Mouse (Mus musculus): Measurements from ENCODE around the gene Slc43a2.

Slc43a2 gene

GRCm38 (mm10) chr11:75531469-75532242 lies at the start of gene Slc43a2:
TSS of gene Slc43a2 (plus strand) at chr11:75531694.
- POLR2A ChIA-PET = interaction anchor here in 3 of 4 experiments (0.5 to 6.1 kb wide), 40 partner anchors 8 to 203 kb away, joined by 3 to 60 read pairs (median 5); partner anchors contain the start of genes Pitpna (in 3 of the 3), Rilp (in 3 of the 3), Tlcd2 (in 3 of the 3) and Prpf8 (in 2 of the 3)

GRCm38 (mm10) chr11:75486192-75486591 lies 45.3 kb upstream of the Slc43a2 start:
- ChIA-PET POLR2A (interaction anchor here (0.5 to 7.0 kb wide), 71 partner anchors 8 to 656 kb away, joined by 3 to 117 read pairs (median 5); partner anchors contain the start of genes Rilp (in 4 of the 4), Tlcd2 (in 4 of the 4), Scarf1 (in 3 of the 4) and Crk (in 2 of the 4)), CTCF (interaction anchor here in 3 of 4 experiments (0.7 to 3.6 kb wide), 9 partner anchors 17 to 316 kb away, joined by 3 to 30 read pairs (median 4); partner anchors contain the start of genes Rilp (in 3 of the 3), Tlcd2 (in 1 of the 3) and Wdr81 (in 1 of the 3))

More at GRCm38 (mm10) chr11:75531469-75532242, at the start of gene Slc43a2:
- CTCF ChIA-PET = interaction anchor here (0.5 to 3.7 kb wide), 24 partner anchors 10 to 739 kb away, joined by 3 to 49 read pairs (median 4); partner anchors contain the start of genes Rilp (in 4 of the 4) and Pitpna (in 1 of the 4)

- ChIA-PET POLR2A (interaction anchor here (0.5 to 7.0 kb wide), 76 partner anchors 9 to 656 kb away, joined by 3 to 117 read pairs (median 5); partner anchors contain the start of genes Rilp (in 4 of the 4), Tlcd2 (in 4 of the 4), Scarf1 (in 3 of the 4) and Crk (in 2 of the 4)), CTCF (interaction anchor here in 3 of 4 experiments (0.6 to 3.6 kb wide), 10 partner anchors 18 to 577 kb away, joined by 3 to 30 read pairs (median 4); partner anchors contain the start of genes Rilp (in 3 of the 3), Tlcd2 (in 1 of the 3) and Wdr81 (in 1 of the 3))
Measured at GRCm38 (mm10) chr11:75486601-75487285, 44.8 kb upstream of the Slc43a2 start, which contains the start of gene Prpf8. TSS of gene Prpf8 (plus strand) at chr11:75486816.

- POLR2A ChIA-PET = interaction anchor here (0.6 to 7.0 kb wide), 44 partner anchors 8 to 657 kb away, joined by 3 to 117 read pairs (median 6); partner anchors contain the start of genes Tlcd2 (in 4 of the 4), Rilp (in 3 of the 4), Wdr81 (in 2 of the 4) and Crk (in 1 of the 4)
- CTCF ChIA-PET = interaction anchor here in 2 of 4 experiments (2.0 to 3.6 kb wide), 2 partner anchors 23 kb away, joined by 21 to 30 read pairs; partner anchors contain the start of gene Rilp (in 2 of the 2)
Measured at GRCm38 (mm10) chr11:75487496-75487895, 44.0 kb upstream of the Slc43a2 start.

DNA sequence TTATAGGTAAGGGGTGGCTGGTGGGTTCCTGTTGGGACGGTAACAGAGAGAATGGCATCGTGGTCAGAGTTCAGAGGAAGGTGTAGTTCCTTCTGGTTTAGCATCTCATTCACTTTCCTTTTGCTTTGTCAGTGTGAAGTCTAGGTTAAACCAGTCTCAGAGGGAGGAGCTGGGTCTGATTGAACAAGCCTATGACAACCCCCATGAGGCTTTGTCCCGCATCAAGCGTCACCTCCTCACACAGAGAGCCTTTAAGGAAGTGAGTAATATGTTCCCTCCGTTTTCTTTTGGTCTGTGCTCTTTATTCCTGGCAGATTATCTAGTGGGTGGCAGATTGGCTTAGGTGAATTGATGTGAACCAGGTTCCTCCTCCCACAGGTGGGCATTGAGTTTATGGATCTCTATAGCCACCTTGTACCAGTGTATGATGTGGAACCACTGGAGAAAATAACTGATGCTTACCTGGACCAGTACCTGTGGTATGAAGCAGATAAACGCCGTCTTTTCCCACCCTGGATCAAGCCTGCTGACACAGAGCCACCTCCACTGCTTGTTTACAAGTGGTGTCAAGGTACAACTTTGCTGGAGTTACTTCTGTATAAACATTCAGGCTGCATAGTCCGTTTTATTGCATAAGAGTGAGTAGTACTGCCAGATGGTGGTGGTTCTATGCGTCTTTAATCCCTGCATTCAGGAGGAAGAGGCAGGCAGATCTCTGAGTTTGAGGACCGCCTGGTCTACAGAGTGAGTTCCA lies 37.0 kb upstream of the Slc43a2 start:
- CTCF ChIA-PET = interaction anchor here in 1 of 4 experiments (2.0 kb wide), 1 partner anchor 16 kb away, joined by 9 read pairs; the partner anchor contains the start of gene Rilp
- POLR2A ChIA-PET = interaction anchor here in 3 of 4 experiments (0.9 to 4.9 kb wide), 8 partner anchors 7 to 49 kb away, joined by 3 to 32 read pairs (median 14); partner anchors contain the start of genes Prpf8 (in 3 of the 3), Rilp (in 2 of the 3) and Tlcd2 (in 1 of the 3)

DNA sequence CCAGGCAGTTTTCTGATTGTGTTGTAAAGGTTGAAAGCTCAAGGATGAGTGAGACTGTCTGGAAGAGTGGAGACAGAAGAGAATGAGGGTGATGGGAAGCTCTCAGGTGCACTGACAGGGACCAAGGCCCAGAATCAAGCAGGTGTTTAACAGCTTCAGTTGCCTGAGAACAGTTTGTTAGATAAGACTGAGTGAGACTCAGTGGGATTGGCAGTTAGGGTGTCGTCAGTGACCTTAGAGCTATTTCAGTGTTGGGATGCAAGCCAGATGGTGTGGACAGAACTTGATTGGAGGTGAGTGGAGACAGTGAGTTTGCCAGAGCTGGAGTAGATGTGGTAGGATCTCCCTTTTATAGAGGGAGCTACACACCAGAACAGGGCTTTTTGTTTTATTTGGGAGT lies 33.4 kb upstream of the Slc43a2 start:
- ChIA-PET CTCF (interaction anchor here in 2 of 4 experiments (0.7 to 3.3 kb wide), 3 partner anchors 12 to 60 kb away, joined by 3 to 16 read pairs (median 11); partner anchors contain the start of gene Rilp (in 2 of the 2)), POLR2A (interaction anchor here (0.6 to 4.9 kb wide), 13 partner anchors 11 to 1836 kb away, joined by 3 to 38 read pairs (median 6); partner anchors contain the start of genes Rilp (in 4 of the 4), Tlcd2 (in 3 of the 4) and Prpf8 (in 2 of the 4))

- CTCF ChIA-PET = no interaction called here
- POLR2A ChIA-PET = interaction anchor here in 2 of 4 experiments (1.0 to 5.1 kb wide), 5 partner anchors 9 to 47 kb away, joined by 3 to 90 read pairs (median 31); partner anchors contain the start of gene Tlcd2 (in 2 of the 2)
Measured at GRCm38 (mm10) chr11:75508162-75508561, 23.3 kb upstream of the Slc43a2 start.

- POLR2A ChIA-PET = interaction anchor here in 3 of 4 experiments (0.6 to 7.5 kb wide), 17 partner anchors 10 to 1230 kb away, joined by 3 to 90 read pairs (median 29); partner anchors contain the start of genes Tlcd2 (in 3 of the 3), Prpf8 (in 2 of the 3) and Slc43a2 (in 2 of the 3)
- CTCF ChIA-PET = interaction anchor here in 2 of 4 experiments (2.8 to 2.9 kb wide), 2 partner anchors 22 to 107 kb away, joined by 15 to 30 read pairs; partner anchors contain the start of gene Prpf8 (in 1 of the 2)
Measured at GRCm38 (mm10) chr11:75508904-75509303, 22.6 kb upstream of the Slc43a2 start.

DNA sequence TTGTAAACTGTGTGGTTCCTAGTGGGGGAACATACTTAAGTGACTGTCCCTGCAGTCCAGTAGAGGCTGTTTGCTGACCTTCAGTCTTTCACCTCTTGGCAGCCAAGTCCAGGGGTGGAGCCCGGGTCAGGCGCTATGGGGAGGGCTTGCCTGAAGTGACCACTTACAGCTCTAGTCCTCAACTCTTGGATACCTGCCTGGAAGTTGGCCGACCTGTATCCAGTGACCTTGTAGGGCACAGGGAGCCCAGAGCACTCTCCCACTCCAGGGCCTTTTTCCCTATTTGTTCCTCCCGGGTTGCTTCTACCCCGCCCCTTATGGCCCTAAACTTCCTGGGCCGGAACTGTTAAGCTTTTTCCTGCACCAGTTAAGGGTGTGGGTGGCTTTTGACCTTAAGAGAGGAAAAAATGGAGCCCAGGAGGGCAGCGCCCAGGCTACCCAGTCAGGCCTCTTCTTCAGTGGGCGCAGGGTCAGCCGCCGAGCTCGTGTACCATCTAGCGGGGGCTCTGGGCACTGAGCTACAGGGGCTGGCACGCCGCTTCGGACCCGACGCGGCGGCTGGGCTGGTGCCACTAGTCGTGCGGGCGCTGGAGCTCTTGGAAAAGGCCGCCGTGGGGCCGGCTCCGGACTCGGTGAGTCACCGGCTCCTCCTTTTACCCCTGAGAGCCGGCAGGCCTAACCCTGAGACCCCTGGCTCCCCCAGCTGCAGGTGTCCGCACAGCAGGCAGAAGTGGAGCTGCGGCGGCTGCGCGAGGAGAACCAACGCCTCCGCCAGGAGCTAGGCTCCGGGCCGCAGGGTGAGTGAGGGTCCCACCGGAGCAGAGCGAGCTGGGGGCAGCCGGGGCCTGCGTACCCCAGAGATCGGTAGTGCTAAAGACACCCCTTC lies 21.5 kb upstream of the Slc43a2 start, which contains the start of gene Rilp:
Rilp (plus strand) TSS at position 354 of the 886 bp plus-strand sequence.
- ChIA-PET CTCF (interaction anchor here (0.5 to 2.9 kb wide), 93 partner anchors 9 to 855 kb away, joined by 3 to 37 read pairs (median 5); partner anchors contain the start of genes Prpf8 (in 3 of the 4), Slc43a2 (in 3 of the 4), Tlcd2 (in 3 of the 4) and Hic1 (in 2 of the 4)), POLR2A (interaction anchor here (0.5 to 7.5 kb wide), 96 partner anchors 8 to 678 kb away, joined by 3 to 90 read pairs (median 5); partner anchors contain the start of genes Prpf8 (in 4 of the 4), Tlcd2 (in 4 of the 4), Pitpna (in 3 of the 4) and Slc43a2 (in 3 of the 4))

GRCm38 (mm10) chr11:75510627-75510993 lies 20.9 kb upstream of the Slc43a2 start:
- POLR2A ChIA-PET = interaction anchor here (0.5 to 7.5 kb wide), 94 partner anchors 9 to 740 kb away, joined by 3 to 90 read pairs (median 6); partner anchors contain the start of genes Prpf8 (in 4 of the 4), Tlcd2 (in 4 of the 4), Pitpna (in 3 of the 4) and Slc43a2 (in 3 of the 4)
- CTCF ChIA-PET = interaction anchor here (0.5 to 2.9 kb wide), 101 partner anchors 9 to 855 kb away, joined by 3 to 37 read pairs (median 5); partner anchors contain the start of genes Prpf8 (in 3 of the 4), Slc43a2 (in 3 of the 4), Tlcd2 (in 3 of the 4) and Hic1 (in 2 of the 4)

- CTCF ChIA-PET = interaction anchor here (0.5 to 2.9 kb wide), 79 partner anchors 8 to 634 kb away, joined by 3 to 37 read pairs (median 6); partner anchors contain the start of genes Prpf8 (in 3 of the 4), Slc43a2 (in 3 of the 4), Tlcd2 (in 3 of the 4) and Hic1 (in 2 of the 4)
- POLR2A ChIA-PET = interaction anchor here (0.8 to 7.5 kb wide), 61 partner anchors 9 to 741 kb away, joined by 3 to 90 read pairs (median 7); partner anchors contain the start of genes Prpf8 (in 4 of the 4), Tlcd2 (in 4 of the 4), Pitpna (in 3 of the 4) and Slc43a2 (in 3 of the 4)
Measured at GRCm38 (mm10) chr11:75511213-75511612, 20.3 kb upstream of the Slc43a2 start.

DNA sequence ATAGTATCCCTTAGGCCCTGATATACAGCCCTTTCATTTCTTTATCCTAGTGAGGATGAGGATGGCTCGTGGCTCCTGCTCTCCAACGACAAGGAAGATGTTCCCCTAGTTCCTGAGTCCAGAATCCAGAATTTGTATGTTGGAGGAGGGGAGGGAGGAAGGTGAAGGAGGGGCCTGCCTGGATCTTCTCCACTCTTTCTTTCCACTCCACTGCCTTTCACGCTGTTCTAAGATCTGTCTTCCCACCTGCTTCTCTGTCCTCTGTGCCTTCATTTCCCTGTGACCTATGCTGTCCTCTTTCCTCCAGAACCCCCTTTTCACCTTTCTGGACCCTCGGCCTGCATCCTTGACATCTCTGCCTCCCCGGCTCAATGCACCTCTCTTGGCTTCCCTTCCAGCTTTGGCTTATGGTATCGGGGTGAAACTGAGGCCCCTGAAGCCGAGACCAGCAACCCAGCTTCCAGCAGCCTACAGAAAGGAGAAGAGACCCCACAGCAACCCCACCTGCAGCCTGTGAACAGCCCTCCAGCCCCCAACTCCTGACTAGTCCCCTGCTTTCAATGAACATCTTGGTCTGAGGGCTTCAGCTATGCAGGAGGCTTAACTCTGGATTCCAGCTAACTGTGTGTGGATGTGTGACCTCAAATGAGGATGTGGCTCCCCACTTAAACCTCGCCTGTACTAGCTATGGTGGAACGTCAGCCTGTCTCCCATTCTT lies 19.0 kb upstream of the Slc43a2 start:
- ChIA-PET CTCF (interaction anchor here in 3 of 4 experiments (0.5 to 2.8 kb wide), 6 partner anchors 14 to 292 kb away, joined by 3 to 25 read pairs (median 4); no protein-coding TSS in a partner anchor), POLR2A (interaction anchor here in 3 of 4 experiments (0.9 to 7.5 kb wide), 12 partner anchors 13 to 742 kb away, joined by 3 to 90 read pairs (median 6); partner anchors contain the start of genes Prpf8 (in 3 of the 3), Slc43a2 (in 2 of the 3), Tlcd2 (in 2 of the 3) and Mettl16 (in 1 of the 3))

DNA sequence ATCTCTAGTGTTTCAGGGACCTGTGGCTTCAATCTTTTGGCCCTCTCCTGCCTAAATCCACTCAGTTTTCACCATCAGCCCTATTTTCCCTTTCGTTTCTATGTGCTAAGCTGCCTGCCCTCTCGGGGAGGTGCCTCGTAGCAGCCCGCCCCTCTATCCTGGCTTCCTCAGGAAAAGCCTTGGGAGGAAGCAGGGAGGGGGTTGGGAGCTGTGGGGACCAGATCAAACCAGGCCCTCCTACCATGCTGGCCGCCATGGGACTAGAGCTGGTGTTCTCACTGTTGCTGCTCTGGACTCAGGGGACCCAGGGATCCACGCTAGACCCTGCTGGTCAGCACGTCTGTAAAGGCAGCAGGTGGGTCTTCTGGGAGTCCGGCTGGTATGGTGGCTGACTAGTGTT lies 18.2 kb upstream of the Slc43a2 start, which contains the start of gene Scarf1:
Scarf1 (plus strand) TSS at position 205 of the 400 bp plus-strand sequence.
- CTCF ChIA-PET = interaction anchor here in 3 of 4 experiments (0.5 to 1.4 kb wide), 6 partner anchors 10 to 292 kb away, joined by 3 to 9 read pairs (median 5); partner anchors contain the start of gene Tlcd2 (in 1 of the 3)
- POLR2A ChIA-PET = interaction anchor here in 3 of 4 experiments (0.6 to 7.5 kb wide), 15 partner anchors 14 to 220 kb away, joined by 3 to 79 read pairs (median 4); partner anchors contain the start of genes Prpf8 (in 3 of the 3), Slc43a2 (in 2 of the 3) and Tlcd2 (in 2 of the 3)

All from embryonic stem cell, embryonic (primary cell).